Mouse (Mus musculus): ENCODE results near the gene Dapk2. TPM values are rescaled to one million over a fixed set of nuclear protein-coding genes. Genes with fewer than 3 reads are reported as not detected.

The Dapk2 gene
- polyA plus RNA-seq, 1 experiment from 2014 or later = 1.5 TPM

DNA sequence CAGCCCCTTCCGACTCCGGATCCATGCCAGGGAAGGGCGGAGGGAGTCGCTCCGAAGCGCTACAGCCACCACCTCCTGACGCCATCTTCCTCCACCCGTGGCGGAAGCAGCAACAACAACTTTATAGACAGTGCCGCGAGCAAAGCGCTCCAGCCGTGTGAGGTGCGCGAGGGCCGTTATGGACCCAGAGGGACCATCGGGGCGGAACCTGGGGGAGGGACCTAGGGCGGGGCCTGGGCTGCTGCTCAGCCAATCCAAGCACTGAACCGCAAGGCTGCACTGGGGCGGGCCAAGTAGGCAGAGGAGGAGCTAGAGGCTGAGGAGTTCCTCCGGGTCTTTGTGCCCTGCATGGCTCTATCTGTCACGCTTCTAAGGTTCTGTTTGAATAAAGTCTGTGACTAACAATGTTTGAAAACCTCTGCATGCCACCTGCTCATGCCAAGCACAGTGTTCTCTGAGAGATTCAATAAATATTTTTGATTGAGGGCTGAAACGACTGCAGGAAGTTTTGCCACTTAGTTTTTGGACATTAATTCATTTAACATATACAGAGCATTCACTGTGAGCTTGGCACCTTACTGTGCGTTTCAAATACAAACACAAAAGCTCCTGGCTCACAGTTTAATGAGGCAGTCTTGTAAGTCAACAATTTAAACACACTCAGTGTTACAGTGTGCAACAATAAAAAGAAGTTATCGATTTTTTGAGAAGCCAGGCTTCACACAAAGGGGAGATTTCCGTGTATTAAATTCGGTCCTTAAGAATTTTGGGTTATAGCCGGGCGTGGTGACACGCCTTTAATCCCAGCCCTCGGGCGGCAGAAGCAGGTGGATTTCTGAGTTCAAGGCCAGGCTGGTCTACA, 33.1 kb upstream of the Dapk2 start:
- WGBS = 13% methylated on average over 33 of the region's 33 CpGs
- H3K36me3 ChIP-seq = no peaks in the 10 kb centered on the region
- H3K27ac ChIP-seq = peak overlapping the region; percentile 95
- H3K9ac ChIP-seq = peak overlapping the region; percentile 91
- ATAC-seq (ENCODE audit: low FRiP score) = peak; percentile 97
- H3K4me1 ChIP-seq (replicated peaks) = peaks cover 51% of the 10 kb centered on the region
- no peaks in the 10 kb centered on the region for H3K9me3 ChIP-seq
- peak overlapping the region; percentile 73 for H3K4me2 ChIP-seq
- no peaks in the 10 kb centered on the region for H3K27me3 ChIP-seq
- H3K4me3 ChIP-seq = peak overlapping the region; percentile 84

DNA sequence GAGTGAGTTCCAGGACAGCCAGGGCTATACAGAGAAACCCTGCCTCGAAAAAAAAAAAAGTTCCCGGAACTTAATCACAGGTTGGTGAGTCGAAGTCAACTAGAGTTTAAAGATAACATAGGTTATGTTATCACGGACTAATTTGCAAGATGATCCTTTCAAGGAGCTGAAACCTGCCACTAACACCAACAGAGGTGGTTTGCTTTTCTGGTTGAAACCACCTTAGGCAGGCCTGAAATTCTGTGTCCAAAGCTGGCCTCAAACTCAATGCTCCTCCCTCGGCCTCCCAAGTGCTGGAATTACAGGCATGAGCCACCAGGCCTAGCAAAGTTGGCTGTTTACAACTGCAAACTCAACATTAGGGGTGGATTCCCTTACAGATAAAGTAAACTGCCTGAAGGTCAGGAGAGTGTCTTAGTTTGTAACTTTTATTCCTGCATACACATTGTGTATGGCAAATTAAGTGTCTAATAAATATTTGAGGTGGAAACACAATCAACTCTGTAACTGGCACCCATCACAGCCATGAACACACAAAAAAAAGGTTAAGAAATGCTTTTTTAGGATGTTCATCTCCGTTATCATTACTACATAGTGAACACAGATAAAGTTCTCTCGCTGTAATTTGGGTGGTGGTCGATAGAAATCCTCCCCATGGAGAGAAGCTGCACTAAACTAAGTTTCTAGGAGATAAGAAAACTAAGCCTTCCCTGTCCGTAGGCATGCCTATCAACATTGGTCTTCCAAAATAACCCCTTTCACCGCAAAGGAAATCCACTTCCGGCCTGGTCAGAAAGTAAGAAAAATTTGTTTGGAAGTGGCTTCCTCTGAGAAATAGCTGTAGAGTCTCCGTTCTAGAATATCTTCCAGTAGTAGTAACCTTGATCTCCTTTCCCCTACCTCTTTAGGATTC, 32.2 kb upstream of the Dapk2 start:
- H3K27ac ChIP-seq = peak overlapping the region; percentile 95
- no peak overlapping the region for H3K9ac ChIP-seq
- no peaks in the 10 kb centered on the region for H3K9me3 ChIP-seq
- peak overlapping the region; percentile 72 for H3K4me2 ChIP-seq
- 63% methylated on average over 12 of the region's 12 CpGs for WGBS
- peak overlapping the region; percentile 62 for H3K4me3 ChIP-seq
- 0 out of 2 replicates have a peak, but pooled peaks cover 2% of the 10 kb centered on the region for H3K36me3 ChIP-seq
- peaks cover 46% of the 10 kb centered on the region for H3K4me1 ChIP-seq (replicated peaks)
- H3K27me3 ChIP-seq = no peaks in the 10 kb centered on the region
- no peak for ATAC-seq (ENCODE audit: low FRiP score)

DNA sequence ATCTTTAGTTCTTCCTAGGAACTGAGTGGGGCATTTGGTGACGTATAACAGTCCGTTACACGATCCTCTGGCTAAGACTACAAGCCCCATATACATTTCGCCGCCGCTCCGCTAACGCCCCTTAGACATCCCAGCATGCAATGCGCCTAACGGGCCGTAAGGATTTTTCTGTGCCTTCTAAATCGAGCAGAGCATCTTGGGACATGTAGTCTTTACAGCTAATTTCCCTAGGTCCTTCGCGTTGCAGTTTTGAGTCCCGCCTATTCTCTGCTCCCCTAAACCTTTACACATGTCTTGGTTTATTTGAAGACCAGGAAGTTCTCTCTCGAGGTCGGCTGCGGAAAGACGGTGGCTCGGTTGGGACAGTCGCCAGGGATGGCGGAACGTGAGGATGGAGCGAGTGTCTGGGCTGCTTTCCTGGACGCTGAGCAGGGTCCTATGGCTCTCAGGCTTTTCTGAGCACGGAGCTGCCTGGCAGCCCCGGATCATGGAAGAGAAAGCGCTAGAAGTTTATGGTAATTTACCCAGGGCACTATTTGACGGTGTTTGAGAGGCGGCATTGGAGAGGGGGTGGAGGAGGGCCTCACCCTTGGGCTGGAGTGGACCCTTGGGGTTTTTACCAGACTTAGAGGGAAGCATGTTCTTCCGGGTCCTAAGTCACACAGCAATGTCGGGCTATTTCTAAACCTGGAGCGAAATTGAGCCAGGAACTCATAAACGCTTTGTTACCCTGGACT, 31.4 kb upstream of the Dapk2 start, which contains the start of the genes Snx1 and Ciao2a:
TSS of gene Snx1 (minus strand) at position 132 of the 737 bp plus-strand sequence.
TSS of gene Ciao2a (plus strand) at position 156 of the 737 bp plus-strand sequence.
- peaks cover 42% of the 10 kb centered on the region for H3K4me1 ChIP-seq (replicated peaks)
- ATAC-seq (ENCODE audit: low FRiP score) = peak; percentile 76
- H3K4me2 ChIP-seq = peak within 1 kb of the TSS; percentile 72
- H3K9ac ChIP-seq = peak within 1 kb of the TSS; percentile 76
- H3K27me3 ChIP-seq = no peaks in the 10 kb centered on the region
- H3K4me3 ChIP-seq = peak within 1 kb of the TSS; percentile 62
- 0 out of 2 replicates have a peak, but pooled peaks cover 2% of the 10 kb centered on the region for H3K36me3 ChIP-seq
- WGBS = 2% methylated on average over 34 of the region's 34 CpGs
- peak within 1 kb of the TSS; percentile 95 for H3K27ac ChIP-seq
- no peaks in the 10 kb centered on the region for H3K9me3 ChIP-seq

DNA sequence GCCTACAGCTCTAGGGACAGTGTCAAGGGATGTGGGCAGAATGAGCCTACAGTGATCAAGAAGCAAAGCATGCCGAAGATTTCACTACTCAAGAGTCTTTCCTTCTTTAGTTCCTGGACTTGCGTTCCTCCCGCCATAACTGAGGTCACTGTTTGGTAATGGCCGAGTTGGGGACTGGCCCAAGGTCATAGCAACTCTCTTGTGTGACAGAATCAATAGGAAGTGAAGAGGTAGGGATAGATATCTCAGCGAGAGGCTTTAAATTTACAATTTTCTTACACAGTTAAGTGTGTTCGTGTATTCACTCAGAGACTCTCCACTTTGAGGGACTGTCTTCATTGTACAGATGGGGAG, 30.9 kb upstream of the Dapk2 start:
- no peaks in the 10 kb centered on the region for H3K9me3 ChIP-seq
- H3K9ac ChIP-seq = peak overlapping the region; percentile 76
- H3K4me2 ChIP-seq = peak overlapping the region; percentile 72
- H3K27me3 ChIP-seq = no peaks in the 10 kb centered on the region
- H3K27ac ChIP-seq = peak overlapping the region; percentile 95
- peak overlapping the region; percentile 62 for H3K4me3 ChIP-seq
- 58% methylated on average over 6 of the region's 6 CpGs for WGBS
- 0 out of 2 replicates have a peak, but pooled peaks have one; percentile 0 for ATAC-seq (ENCODE audit: low FRiP score)
- peaks cover 42% of the 10 kb centered on the region for H3K4me1 ChIP-seq (replicated peaks)
- 0 out of 2 replicates have a peak, but pooled peaks cover 3% of the 10 kb centered on the region for H3K36me3 ChIP-seq

DNA sequence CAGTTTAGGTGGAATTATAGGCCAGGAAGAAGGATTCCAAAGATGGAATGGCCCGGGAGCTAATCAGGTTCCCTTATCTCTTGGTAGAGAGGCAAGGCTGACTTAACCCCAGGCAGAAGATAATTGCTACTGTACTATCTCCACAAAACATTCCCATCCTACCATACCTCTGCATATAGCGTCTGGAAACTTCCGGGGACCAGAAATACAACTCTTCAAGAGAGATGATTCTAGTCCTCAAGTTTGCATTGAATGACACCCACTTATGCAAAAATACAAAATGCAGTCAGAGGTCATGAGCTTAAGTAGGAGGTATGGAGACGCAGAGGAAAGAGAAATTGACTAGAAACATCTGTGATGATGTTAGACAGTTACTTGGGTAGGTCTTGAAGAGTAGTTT, 30.1 kb upstream of the Dapk2 start:
- Histone ChIP-seq H3K36me3 (peaks cover 11% of the 10 kb centered on the region), H3K9me3 (no peaks in the 10 kb centered on the region), H3K27ac (no peak overlapping the region), H3K9ac (no peak overlapping the region), H3K4me1 (replicated peaks) (peaks cover 36% of the 10 kb centered on the region), H3K4me3 (no peak overlapping the region; the same call in 1 of the 2 replicates), H3K4me2 (peak overlapping the region; percentile 72), H3K27me3 (no peaks in the 10 kb centered on the region)
- ATAC-seq (ENCODE audit: low FRiP score) = no peak
- 93% methylated on average over 4 of the region's 4 CpGs for WGBS

DNA sequence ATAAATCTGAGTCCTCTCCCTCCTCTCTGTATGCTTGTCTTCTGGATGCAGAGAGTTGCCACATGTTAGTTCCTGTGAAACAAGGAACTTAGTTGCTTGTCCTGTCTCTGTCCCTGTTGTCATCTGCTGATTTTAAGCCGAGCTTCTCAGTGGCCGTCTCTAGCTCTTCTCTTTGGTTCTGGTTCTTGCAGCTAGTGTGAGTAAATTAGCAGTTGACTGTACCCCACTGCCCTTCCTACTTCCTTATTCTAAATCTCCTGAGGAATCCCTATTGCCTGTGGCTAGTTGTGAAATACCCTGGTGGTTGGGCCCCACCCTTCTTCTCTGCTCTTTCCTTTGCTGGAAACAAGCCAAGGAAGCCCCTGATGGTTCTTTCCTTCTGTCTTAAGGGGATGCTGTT, 26.6 kb upstream of the Dapk2 start:
- Histone ChIP-seq H3K4me1 (replicated peaks) (peaks cover 13% of the 10 kb centered on the region), H3K27ac (no peak overlapping the region), H3K4me3 (no peak overlapping the region), H3K9me3 (no peaks in the 10 kb centered on the region), H3K27me3 (no peaks in the 10 kb centered on the region), H3K9ac (no peak overlapping the region), H3K4me2 (no peak overlapping the region), H3K36me3 (peaks cover 38% of the 10 kb centered on the region)
- WGBS = 89% methylated on average over 2 of the region's 2 CpGs
- no peak for ATAC-seq (ENCODE audit: low FRiP score)

DNA sequence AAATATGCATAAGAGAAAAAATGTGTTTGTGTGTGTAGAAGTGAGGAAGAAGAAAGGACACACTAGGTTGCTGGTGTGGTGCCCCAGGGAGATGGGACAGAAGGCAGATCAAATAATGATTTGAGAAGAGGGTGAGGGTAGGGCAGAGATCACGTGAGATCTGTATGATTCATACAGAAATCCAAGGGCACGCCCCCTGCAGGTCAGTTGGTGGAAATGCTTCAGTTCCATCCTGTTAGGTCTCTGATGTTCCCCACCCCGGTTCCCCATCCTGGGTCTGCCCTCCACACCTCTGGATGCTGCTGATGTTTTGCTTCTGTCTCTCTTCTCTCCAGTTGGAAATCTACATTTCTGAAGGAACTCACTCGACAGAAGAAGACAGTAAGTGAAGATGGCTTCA, 22.1 kb upstream of the Dapk2 start:
- no peaks in the 10 kb centered on the region for H3K27me3 ChIP-seq
- no peak for ATAC-seq (ENCODE audit: low FRiP score)
- no peaks in the 10 kb centered on the region for H3K4me1 ChIP-seq (replicated peaks)
- no peak overlapping the region for H3K27ac ChIP-seq
- peaks cover 74% of the 10 kb centered on the region for H3K36me3 ChIP-seq
- no peak overlapping the region for H3K9ac ChIP-seq
- no peak overlapping the region for H3K4me3 ChIP-seq
- H3K9me3 ChIP-seq = no peaks in the 10 kb centered on the region
- no peak overlapping the region for H3K4me2 ChIP-seq
- 55% methylated on average over 4 of the region's 4 CpGs for WGBS

DNA sequence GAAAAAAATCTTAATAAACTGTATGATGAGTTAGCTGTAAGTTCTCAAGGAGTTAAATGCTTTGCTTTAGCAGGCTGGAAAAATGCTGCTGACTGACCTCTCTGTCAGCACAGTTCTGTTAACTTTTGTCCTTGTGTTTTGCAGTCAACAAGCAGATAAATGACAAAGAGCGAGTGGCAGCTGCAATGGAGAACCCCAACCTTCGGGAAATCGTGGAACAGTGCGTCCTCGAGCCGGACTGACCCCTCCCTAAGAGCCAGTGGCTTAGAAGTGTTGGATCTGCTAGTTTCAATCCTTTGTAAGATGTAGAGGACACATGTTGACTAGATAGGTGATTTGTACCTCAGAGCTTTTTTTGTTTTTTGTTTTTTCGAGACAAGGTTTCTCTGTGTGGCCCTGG, 19.8 kb upstream of the Dapk2 start:
- Histone ChIP-seq H3K27me3 (no peaks in the 10 kb centered on the region), H3K36me3 (peaks cover 63% of the 10 kb centered on the region), H3K27ac (no peak overlapping the region), H3K4me3 (no peak overlapping the region), H3K4me2 (no peak overlapping the region), H3K9me3 (no peaks in the 10 kb centered on the region), H3K4me1 (replicated peaks) (no peaks in the 10 kb centered on the region), H3K9ac (no peak overlapping the region)
- no peak for ATAC-seq (ENCODE audit: low FRiP score)
- WGBS = 88% methylated on average over 7 of the region's 7 CpGs

DNA sequence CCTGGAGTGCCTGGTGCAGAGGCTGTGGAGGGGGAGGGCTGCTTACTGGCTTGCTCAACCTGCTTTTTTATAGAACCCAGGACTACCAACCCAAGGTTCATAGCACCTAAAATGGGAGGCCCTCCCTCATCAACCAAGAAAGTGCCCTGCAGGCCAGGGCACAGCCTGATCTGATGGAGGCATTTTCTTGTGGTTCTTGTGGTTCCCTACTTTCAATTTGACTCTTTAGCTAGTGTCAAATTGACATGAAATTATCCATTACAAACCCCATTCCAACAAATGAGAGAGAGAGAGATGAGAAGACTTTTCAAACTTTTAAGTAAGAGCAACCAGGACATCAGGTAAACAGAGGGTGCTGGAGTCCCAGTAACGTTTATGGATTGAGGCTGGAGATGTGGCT, 15.8 kb upstream of the Dapk2 start:
- ATAC-seq (ENCODE audit: low FRiP score) = no peak
- Histone ChIP-seq H3K9me3 (no peaks in the 10 kb centered on the region), H3K36me3 (peaks cover 31% of the 10 kb centered on the region), H3K4me3 (no peak overlapping the region), H3K27ac (no peak overlapping the region), H3K4me2 (no peak overlapping the region), H3K27me3 (no peaks in the 10 kb centered on the region), H3K9ac (no peak overlapping the region), H3K4me1 (replicated peaks) (no peaks in the 10 kb centered on the region)
- 79% methylated on average over 1 of the region's 1 CpGs for WGBS

DNA sequence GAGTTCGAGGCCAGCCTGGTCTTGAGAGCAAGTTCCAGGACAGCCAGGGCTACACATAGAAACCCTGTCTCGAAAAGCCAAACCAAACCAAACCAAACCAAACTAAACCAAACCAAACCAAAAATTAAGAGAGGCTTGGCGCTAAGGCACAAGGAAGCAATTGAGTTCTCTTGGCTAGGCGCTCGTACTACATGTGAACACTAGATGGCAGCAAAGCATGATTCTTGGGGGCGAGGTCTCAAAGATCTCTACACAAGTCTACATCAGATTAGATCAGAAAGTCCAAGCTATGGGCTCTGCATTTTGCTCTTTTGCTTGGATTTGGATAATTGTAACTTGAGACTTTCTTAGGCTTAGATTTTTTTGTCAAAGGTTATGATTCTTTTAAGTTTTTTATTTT, 13.8 kb upstream of the Dapk2 start:
- whole genome bisulfite sequencing = 7% methylated on average over 6 of the region's 6 CpGs
- no peak for ATAC-seq (ENCODE audit: low FRiP score)
- H3K36me3 ChIP-seq = peaks cover 14% of the 10 kb centered on the region
- no peak overlapping the region for H3K4me2 ChIP-seq
- H3K27ac ChIP-seq = no peak overlapping the region
- no peak overlapping the region for H3K9ac ChIP-seq
- H3K9me3 ChIP-seq = no peaks in the 10 kb centered on the region
- H3K4me3 ChIP-seq = no peak overlapping the region
- no peaks in the 10 kb centered on the region for H3K27me3 ChIP-seq
- no peaks in the 10 kb centered on the region for H3K4me1 ChIP-seq (replicated peaks)

DNA sequence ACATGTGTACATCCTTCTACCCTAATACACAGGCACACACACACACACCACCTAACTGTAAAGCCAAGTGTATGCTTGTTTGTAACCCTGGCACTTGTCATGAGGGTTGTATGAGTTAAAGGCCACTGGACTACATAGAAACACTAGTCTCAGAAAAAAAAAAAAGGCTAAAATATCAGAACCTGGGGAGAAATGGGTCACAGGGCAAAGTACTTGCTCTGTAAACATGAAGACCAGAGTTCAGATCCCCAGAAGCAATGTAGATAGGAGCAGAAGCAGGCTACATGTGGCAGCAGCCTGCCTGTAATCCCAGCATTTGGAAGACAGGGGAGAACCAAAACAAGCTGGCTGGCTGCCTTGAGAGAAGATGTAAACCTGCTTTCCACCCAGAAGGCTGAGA, 11.9 kb upstream of the Dapk2 start:
- no peaks in the 10 kb centered on the region for H3K4me1 ChIP-seq (replicated peaks)
- no peak overlapping the region for H3K27ac ChIP-seq
- no peak overlapping the region for H3K4me3 ChIP-seq
- H3K27me3 ChIP-seq = peaks cover 4% of the 10 kb centered on the region; the same call in 1 of the 2 replicates
- no peaks in the 10 kb centered on the region for H3K36me3 ChIP-seq
- H3K9me3 ChIP-seq = no peaks in the 10 kb centered on the region
- H3K4me2 ChIP-seq = no peak overlapping the region
- no peak for ATAC-seq (ENCODE audit: low FRiP score)
- H3K9ac ChIP-seq = no peak overlapping the region

DNA sequence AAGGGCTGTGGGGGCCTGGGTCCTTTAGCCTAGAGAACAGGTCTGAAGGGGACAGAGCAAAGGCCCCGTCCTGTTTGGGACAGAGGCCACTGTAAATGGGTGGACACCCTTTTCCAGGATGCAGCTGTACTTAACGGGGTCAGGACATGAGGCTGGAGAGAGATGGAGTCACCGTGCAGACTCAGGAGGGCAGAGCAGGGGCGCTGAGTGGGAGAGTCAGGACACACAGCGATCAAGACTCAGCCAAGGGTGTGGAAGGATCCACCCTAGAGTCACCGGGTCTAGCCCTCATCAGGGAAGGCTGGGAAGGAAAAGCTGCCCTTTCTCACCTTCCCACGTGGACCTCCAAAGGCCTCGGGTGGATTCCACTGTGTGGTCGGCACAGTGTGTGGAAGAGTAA, 6.0 kb upstream of the Dapk2 start:
- Histone ChIP-seq H3K4me1 (replicated peaks) (no peaks in the 10 kb centered on the region), H3K27ac (no peak overlapping the region), H3K9ac (no peak overlapping the region), H3K4me2 (no peak overlapping the region), H3K36me3 (no peaks in the 10 kb centered on the region), H3K27me3 (peaks cover 13% of the 10 kb centered on the region; the same call in 1 of the 2 replicates), H3K9me3 (no peaks in the 10 kb centered on the region), H3K4me3 (no peak overlapping the region)
- no peak for ATAC-seq (ENCODE audit: low FRiP score)
- 74% methylated on average over 9 of the region's 9 CpGs for WGBS

All from hindbrain, embryonic 13.5 days (tissue).